28 mouse cellular contexts compared by ENCODE assay signal in genomic region chr14:33078596-33078995, GRCm38 (mm10).
A peak's percentile ranks its signal among the peaks of the same experiment; 100 is the strongest.
DNase-seq lines count a peak whose midpoint lies in the region; ATAC-seq lines count a peak whose summit lies in the region.
"Had no signal": no experiment of that assay in that cellular context is flagged by ENCODE, and none has a peak within 500 bp of the region (broad histone marks: within the 10 kb centered on the region; RNA-seq: fewer than 3 reads in every experiment).

No protein-coding gene starts in this region.

- no peak overlapping the region for H3K27ac ChIP-seq in kidney, embryonic 15.5 days
- H3K27ac ChIP-seq in kidney, embryonic 14.5 days (ENCODE audit: low read depth, low read length) = no peak overlapping the region
- H3K27ac ChIP-seq: embryonic facial prominence, embryonic 10.5 days; embryonic facial prominence, embryonic 13.5 days; forebrain, embryonic 12.5 days; forebrain, embryonic 15.5 days; gastrocnemius, adult 2 months; heart, embryonic 15.5 days; hindbrain, embryonic 14.5 days; hindbrain, postnatal 0 days had no signal

- H3K36me3 ChIP-seq in kidney, embryonic 15.5 days = no peaks in the 10 kb centered on the region
- no peaks in the 10 kb centered on the region for H3K36me3 ChIP-seq in kidney, embryonic 14.5 days (ENCODE audit: control insufficient read depth, insufficient read depth, low read length)
- H3K36me3 ChIP-seq: embryonic facial prominence, embryonic 10.5 days; embryonic facial prominence, embryonic 13.5 days; forebrain, embryonic 12.5 days; forebrain, embryonic 15.5 days; heart, embryonic 12.5 days; heart, embryonic 15.5 days had no signal

- no peak overlapping the region for H3K4me2 ChIP-seq in kidney, embryonic 15.5 days
- H3K4me2 ChIP-seq in kidney, embryonic 14.5 days (replicated peaks; ENCODE audit: low read depth, low read length) = no peak overlapping the region
- H3K4me2 ChIP-seq: embryonic facial prominence, embryonic 13.5 days; forebrain, embryonic 12.5 days; forebrain, embryonic 15.5 days; heart, embryonic 12.5 days; heart, embryonic 15.5 days; hindbrain, embryonic 14.5 days had no signal

- WGBS in kidney, embryonic 15.5 days = 81% methylated on average over 6 of the region's 6 CpGs
- 89% methylated on average over 6 of the region's 6 CpGs for WGBS in kidney, embryonic 14.5 days

- no peaks in the 10 kb centered on the region for H3K9me3 ChIP-seq in kidney, embryonic 15.5 days (replicated peaks)
- H3K9me3 ChIP-seq in kidney, embryonic 14.5 days (ENCODE audit: control insufficient read depth, low read length) = no peaks in the 10 kb centered on the region
- H3K9me3 ChIP-seq: embryonic facial prominence, embryonic 10.5 days; embryonic facial prominence, embryonic 13.5 days; forebrain, embryonic 12.5 days; forebrain, embryonic 15.5 days; heart, embryonic 12.5 days; heart, embryonic 15.5 days had no signal

- no peak overlapping the region for H3K9ac ChIP-seq in kidney, embryonic 15.5 days
- H3K9ac ChIP-seq in kidney, embryonic 14.5 days (ENCODE audit: low read depth, low read length) = no peak overlapping the region
- H3K9ac ChIP-seq: embryonic facial prominence, embryonic 13.5 days; forebrain, embryonic 12.5 days; forebrain, embryonic 15.5 days; heart, embryonic 12.5 days; heart, embryonic 15.5 days; hindbrain, embryonic 14.5 days had no signal

- peak; percentile 21; the same call in 1 of the 2 replicates for ATAC-seq in frontal cortex, adult (ENCODE audit: low TSS enrichment)
- no peak for ATAC-seq in kidney, embryonic 15.5 days (replicated peaks; ENCODE audit: low FRiP score)
- ATAC-seq in kidney, embryonic 14.5 days (ENCODE audit: low FRiP score, low TSS enrichment) = no peak
- ATAC-seq: activated CD4-positive, CD25-positive, alpha-beta regulatory T cell, adult 4 months; forebrain, embryonic 15.5 days; hindbrain, postnatal 0 days had no signal

- no peak for DNase-seq in frontal cortex, postnatal 25 days (ENCODE audit: low spot score in 2 of 2)
- DNase-seq in kidney, adult 18-20 months = peak; percentile 22
- peak; percentile 69 for DNase-seq in kidney, adult 9 months
- DNase-seq: adrenal gland, adult 8-10 months; adrenal gland, postnatal 25 days; cerebellum, adult 11-12 months; cerebellum, adult 8-10 months; cerebellum, postnatal 10 days; cerebellum, postnatal 36 days; embryo, embryonic 11 days; gastrocnemius, adult 2 months; gastrocnemius, postnatal 14 days; heart, adult 18-20 months; heart, postnatal 10 days; heart, postnatal 4 days had no signal

- 0 out of 2 replicates have a peak, but pooled peaks cover 3% of the 10 kb centered on the region for H3K4me1 ChIP-seq in kidney, embryonic 15.5 days
- no peaks in the 10 kb centered on the region for H3K4me1 ChIP-seq in kidney, embryonic 14.5 days (ENCODE audit: control insufficient read depth, insufficient read depth, low read length)
- H3K4me1 ChIP-seq: embryonic facial prominence, embryonic 10.5 days; embryonic facial prominence, embryonic 13.5 days; forebrain, embryonic 12.5 days; heart, embryonic 12.5 days; heart, embryonic 15.5 days had no signal

- no peak overlapping the region for H3K4me3 ChIP-seq in kidney, embryonic 15.5 days (replicated peaks)
- H3K4me3 ChIP-seq in kidney, embryonic 14.5 days (ENCODE audit: low read length) = no peak overlapping the region
- H3K4me3 ChIP-seq: embryonic facial prominence, embryonic 10.5 days; embryonic facial prominence, embryonic 13.5 days; erythroblast, embryonic 14.5 days; forebrain, embryonic 12.5 days; forebrain, embryonic 15.5 days; gastrocnemius, adult 2 months; heart, embryonic 12.5 days; heart, embryonic 15.5 days had no signal

- no peaks in the 10 kb centered on the region for H3K27me3 ChIP-seq in kidney, embryonic 15.5 days
- H3K27me3 ChIP-seq in kidney, embryonic 14.5 days (ENCODE audit: control insufficient read depth, insufficient read depth, low read length) = no peaks in the 10 kb centered on the region
- H3K27me3 ChIP-seq: embryonic facial prominence, embryonic 13.5 days; heart, embryonic 12.5 days; heart, embryonic 15.5 days had no signal

Comparison
In these comparisons a context has a peak if more than half of its experiments do, and no peak if none do; other contexts are left out.
1. DNase-seq: peak in kidney, adult 18-20 months (single experiment) and kidney, adult 9 months (single experiment); none in frontal cortex, postnatal 25 days (0 of 2).